Mouse (Mus musculus) embryonic fibroblast, embryonic 13.5 days (primary cell): ENCODE data around the gene Ergic2.

ENCODE experiments used
- CTCF ChIP-seq: IDR thresholded peaks from 2 replicates; pipeline ENCODE4 v1.5.1; 2011; ENCODE audit warnings: mild to moderate bottlenecking, control low read depth, low read length, moderate library complexity, borderline replicate concordance; ENCODE audit not compliant: insufficient read depth
- POLR2A ChIP-seq: IDR thresholded peaks from 2 replicates; pipeline ENCODE4 v1.6.1; 2011; ENCODE audit warnings: low read depth, mild to moderate bottlenecking, control low read depth, low read length, moderate library complexity

DNA sequence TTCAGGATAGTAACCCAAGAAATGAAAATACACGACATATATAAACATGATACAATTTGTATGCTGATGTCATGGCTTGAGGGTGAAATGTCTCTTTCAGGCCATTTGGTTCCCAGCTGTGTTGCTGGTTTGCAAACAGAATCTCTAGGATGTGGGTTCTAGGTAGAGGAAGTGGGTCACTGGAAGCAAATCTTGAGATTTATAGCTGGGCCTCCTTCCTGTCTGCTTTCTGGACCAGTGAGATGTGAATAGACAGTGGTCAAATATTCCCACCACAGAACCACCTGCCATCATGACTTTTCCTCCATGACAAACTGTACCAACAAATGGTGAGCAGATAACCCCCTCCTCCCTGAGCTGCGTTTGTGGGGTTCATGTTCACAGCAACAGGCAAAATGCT lies 45.6 kb upstream of the Ergic2 start:
- no peak for TF ChIP-seq POLR2A
- no peak for TF ChIP-seq CTCF
